Mouse (Mus musculus) lung, embryonic 15.5 days (tissue): ENCODE measurements around the gene Mgea5. TPM values are rescaled to one million over a fixed set of nuclear protein-coding genes. Genes with fewer than 3 reads are reported as not detected.

ENCODE experiments used
- ATAC-seq: fragments of 200-750 bp; cut with Nextera tagmentation; 2 replicates; pipeline ENCODE4 v1.8.0; 2017; ENCODE audit warnings: moderate number of reproducible peaks, borderline replicate concordance; ENCODE audit not compliant: low FRiP score, low TSS enrichment; ENCODE audit errors: extremely low read depth
- H3K27ac ChIP-seq: fragments of 300-500 bp; sonication (generic); 2 replicates; pipeline ENCODE4 v1.5.1; 2015; ENCODE audit warnings: moderate library complexity, mild to moderate bottlenecking, inconsistent platforms
- H3K27me3 ChIP-seq: fragments of 300-500 bp; sonication (generic); 2 replicates; pipeline ENCODE4 v1.6.1; 2015; ENCODE audit warnings: inconsistent platforms
- H3K36me3 ChIP-seq: fragments of 300-500 bp; sonication (generic); 2 replicates; pipeline ENCODE4 v1.6.1; 2015; ENCODE audit warnings: inconsistent platforms
- H3K4me1 ChIP-seq: fragments of 300-500 bp; sonication (generic); 2 replicates; pipeline ENCODE4 v1.6.1; 2015; ENCODE audit warnings: inconsistent platforms
- H3K4me2 ChIP-seq: fragments of 300-500 bp; sonication (generic); 2 replicates; pipeline ENCODE4 v1.6.1; 2015; ENCODE audit warnings: inconsistent platforms, mild to moderate bottlenecking, moderate library complexity
- H3K4me3 ChIP-seq: fragments of 300-500 bp; sonication (generic); 2 replicates; pipeline ENCODE4 v1.5.1; 2015; ENCODE audit warnings: mild to moderate bottlenecking, inconsistent platforms
- H3K9ac ChIP-seq: fragments of 300-500 bp; sonication (generic); 2 replicates; pipeline ENCODE4 v1.6.1; 2015; ENCODE audit warnings: inconsistent platforms
- H3K9me3 ChIP-seq: fragments of 300-500 bp; sonication (generic); 2 replicates; pipeline ENCODE4 v1.6.1; 2016; ENCODE audit warnings: inconsistent platforms
- WGBS: fragments of 180-500 bp; shearing (Covaris S2); methylation state at CpG from one replicate; pipeline ENCODE4 v1.1.7; 2015; 5-methylcytosine and 5-hydroxymethylcytosine counted together
- polyA plus RNA-seq: library from polyadenylated mRNA; unstranded; fragments of >200 nt; fragmentation: Nextera tagmentation; extraction: Ambion mirVana; gene quantifications from 2 replicates; pipeline ENCODE4 v1.2.1, GENCODE M21; 2015

Mgea5 gene
- polyA plus RNA-seq, 1 experiment from 2014 or later: 51.9 TPM

DNA sequence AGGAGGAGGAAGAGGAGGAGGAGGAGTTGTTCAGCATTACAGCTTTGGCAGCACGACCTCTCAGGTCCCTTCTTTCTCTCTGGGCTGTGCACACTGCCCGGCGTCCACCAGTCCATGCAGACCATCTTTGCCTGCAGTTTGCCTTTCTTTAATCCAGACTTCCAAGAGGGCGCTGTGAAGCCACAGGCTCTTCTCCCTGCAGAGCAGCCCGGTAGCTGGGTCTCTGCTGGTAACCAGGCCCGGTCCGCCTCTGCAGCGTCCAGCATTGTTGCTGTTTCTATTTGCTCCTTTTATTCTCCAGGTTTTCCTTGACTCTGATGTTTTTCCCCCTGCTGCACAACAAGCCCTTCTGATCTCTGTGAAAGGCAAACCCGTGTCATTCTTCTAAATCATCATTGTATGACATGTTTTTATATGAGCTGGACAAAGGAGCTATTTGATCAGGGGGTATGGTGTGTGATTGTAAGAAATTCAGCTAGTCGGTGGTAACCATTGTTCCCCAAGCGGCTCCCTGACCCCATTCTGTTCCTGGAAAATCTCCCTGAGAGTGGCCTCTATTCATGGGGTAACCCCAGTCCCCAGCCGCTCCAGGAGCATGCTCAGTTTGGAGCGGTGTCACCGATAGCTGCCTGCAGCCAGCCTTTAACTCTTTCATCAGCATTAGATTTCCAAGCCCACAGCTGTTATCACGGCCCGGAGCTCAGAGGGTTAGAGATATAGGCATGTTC lies 66.0 kb downstream of the Mgea5 start:
- Histone ChIP-seq H3K9ac (no peak overlapping the region), H3K4me1 (no peaks in the 10 kb centered on the region), H3K27me3 (no peaks in the 10 kb centered on the region), H3K4me3 (no peak overlapping the region), H3K27ac (no peak overlapping the region), H3K4me2 (peak overlapping the region; percentile 40), H3K9me3 (no peaks in the 10 kb centered on the region), H3K36me3 (no peaks in the 10 kb centered on the region)
- WGBS: 13% methylated on average over 16 of the region's 16 CpGs
- 0 out of 2 replicates have a peak, but pooled peaks have one; percentile 14 for ATAC-seq

DNA sequence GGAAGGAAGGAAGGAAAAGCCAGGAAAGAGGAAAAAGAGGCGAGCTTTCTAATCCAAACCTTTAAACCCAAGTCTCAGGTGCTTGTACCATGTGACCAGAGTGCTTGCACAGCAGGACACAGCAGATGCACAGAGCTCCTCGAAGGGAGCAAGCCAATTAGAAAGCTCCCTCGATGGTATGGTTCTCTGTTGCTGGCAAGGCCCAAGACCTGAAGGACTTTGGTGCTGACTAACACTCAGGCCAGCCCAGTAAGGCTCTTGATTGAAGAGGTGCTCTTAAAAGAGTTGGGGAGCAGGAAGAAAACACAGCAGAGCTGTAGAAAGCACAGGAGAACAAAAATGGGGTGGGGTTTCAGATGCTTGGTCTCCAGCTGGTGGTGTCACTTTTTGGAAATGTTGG lies 74.9 kb downstream of the Mgea5 start:
- WGBS: 60% methylated on average over 3 of the region's 3 CpGs
- Histone ChIP-seq H3K9ac (no peak overlapping the region), H3K4me3 (no peak overlapping the region), H3K27me3 (no peaks in the 10 kb centered on the region), H3K36me3 (no peaks in the 10 kb centered on the region), H3K4me2 (no peak overlapping the region), H3K4me1 (no peaks in the 10 kb centered on the region), H3K9me3 (no peaks in the 10 kb centered on the region), H3K27ac (no peak overlapping the region)
- no peak for ATAC-seq

Other genes starting within 250 kb of the Mgea5 start
- gene Poll, start 223.3 kb downstream of the Mgea5 start, polyA plus RNA-seq: 17.6 and 19.9 TPM in 2 replicates
- gene Gm17018, start 223.2 kb downstream of the Mgea5 start, polyA plus RNA-seq: 44.1 and 47.0 TPM in 2 replicates
- 4.1 and 5.6 TPM in 2 replicates for gene Fbxw4, start 123.5 kb downstream of the Mgea5 start, polyA plus RNA-seq
- gene Fgf8, start 40.9 kb downstream of the Mgea5 start, polyA plus RNA-seq: not detected in 2 replicates
- gene Npm3, start 34.2 kb downstream of the Mgea5 start, polyA plus RNA-seq: 17.0 and 17.2 TPM in 2 replicates
- gene Kcnip2, start 32.2 kb upstream of the Mgea5 start, polyA plus RNA-seq: 2.6 and 3.3 TPM in 2 replicates
- gene Armh3, start 214.7 kb upstream of the Mgea5 start, polyA plus RNA-seq: 15.6 and 17.9 TPM in 2 replicates
- gene Hps6, start 219.7 kb upstream of the Mgea5 start, polyA plus RNA-seq: 9.7 and 11.1 TPM in 2 replicates